20 mouse cellular contexts compared by ENCODE assay signal in the genomic region with DNA sequence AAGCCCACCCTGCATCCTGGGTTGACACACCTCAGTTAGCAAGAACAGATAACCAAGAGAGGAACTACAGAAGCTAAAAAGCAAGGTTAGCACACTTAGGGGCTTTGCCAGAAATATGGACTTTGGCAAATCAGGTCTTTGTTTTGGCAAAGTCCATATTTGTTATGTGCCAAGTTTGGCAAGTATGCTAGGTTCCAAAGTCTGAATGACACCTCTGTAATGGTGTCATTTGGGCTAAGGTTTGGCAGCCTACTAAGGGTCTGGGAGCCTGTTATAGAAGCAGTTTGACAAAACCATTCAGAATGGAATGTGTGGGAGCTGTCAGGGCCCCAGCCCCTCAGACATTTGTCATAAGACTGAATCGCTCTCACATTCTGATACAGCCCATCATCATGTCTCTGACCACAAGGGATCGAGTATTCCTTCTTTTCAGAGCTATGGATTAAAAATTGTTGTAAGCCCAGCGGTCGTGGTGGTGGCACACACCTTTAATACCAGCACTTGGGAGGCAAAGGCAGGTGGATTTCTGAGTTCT. TPM values are rescaled to one million over a fixed set of nuclear protein-coding genes. Genes with fewer than 3 reads are reported as not detected.
"Had no signal": no experiment of that assay in that cellular context is flagged by ENCODE, and none has a peak within 500 bp of the region (broad histone marks: within the 10 kb centered on the region; RNA-seq: fewer than 3 reads in every experiment).

No protein-coding gene starts in this region.

- H3K27me3 ChIP-seq: limb, embryonic 12.5 days; liver, embryonic 13.5 days; midbrain, embryonic 13.5 days; neural tube, embryonic 15.5 days had no signal

- H3K4me3 ChIP-seq: limb, embryonic 12.5 days; liver, embryonic 13.5 days; midbrain, embryonic 13.5 days; myocyte; neural tube, embryonic 15.5 days had no signal

- H3K9ac ChIP-seq: limb, embryonic 12.5 days; liver, embryonic 13.5 days; midbrain, embryonic 13.5 days; neural tube, embryonic 15.5 days had no signal

- H3K4me1 ChIP-seq: liver, embryonic 13.5 days; midbrain, embryonic 13.5 days; neural tube, embryonic 15.5 days had no signal

- ATAC-seq: hindbrain, embryonic 16.5 days; inflammation-experienced regulatory T-cells, adult 6 months; intestine, postnatal 0 days; midbrain, embryonic 13.5 days had no signal

- H3K36me3 ChIP-seq: limb, embryonic 12.5 days; liver, embryonic 13.5 days; midbrain, embryonic 13.5 days; neural tube, embryonic 15.5 days had no signal

- H3K4me2 ChIP-seq: limb, embryonic 12.5 days; liver, embryonic 13.5 days; midbrain, embryonic 13.5 days; neural tube, embryonic 15.5 days had no signal

- H3K27ac ChIP-seq: limb, embryonic 12.5 days; liver, embryonic 13.5 days; midbrain, embryonic 13.5 days; neural tube, embryonic 15.5 days; stomach, postnatal 0 days had no signal

- H3K9me3 ChIP-seq: limb, embryonic 12.5 days; liver, embryonic 13.5 days; midbrain, embryonic 13.5 days; neural tube, embryonic 15.5 days had no signal

- DNase-seq: layer of hippocampus, postnatal 36 days; liver, embryonic 13.5 days; lung, adult 18-20 months; right cerebral cortex, adult 18-20 months; right cerebral cortex, postnatal 25 days; thymus, postnatal 4 days had no signal

RNA-seq across cellular contexts. Expression of a gene that starts 51.3 kb away (rescaled TPM):
- total RNA-seq: layer of hippocampus, postnatal 36 days; left cerebral cortex, adult 8-10 months; left cerebral cortex, postnatal 25 days; megakaryocyte-erythroid progenitor cell, adult 5-6 weeks had no signal
- polyA plus RNA-seq: hindbrain, embryonic 16.5 days; inflammation-experienced regulatory T-cells, adult 6 months; limb, embryonic 12.5 days; liver, embryonic 13.5 days; lung, embryonic 16.5 days; midbrain, embryonic 13.5 days; myocyte; neural tube, embryonic 11.5 days; neural tube, embryonic 15.5 days; small intestine, adult 2 months had no signal

RNA-seq across cellular contexts. Expression of a gene that starts 57.7 kb away (rescaled TPM):
- total RNA-seq: layer of hippocampus, postnatal 36 days; left cerebral cortex, adult 8-10 months; left cerebral cortex, postnatal 25 days had no signal
- polyA plus RNA-seq: hindbrain, embryonic 16.5 days; inflammation-experienced regulatory T-cells, adult 6 months; limb, embryonic 12.5 days; liver, embryonic 13.5 days; lung, embryonic 16.5 days; midbrain, embryonic 13.5 days; myocyte; neural tube, embryonic 11.5 days; neural tube, embryonic 15.5 days had no signal
